Mouse (Mus musculus) lung, postnatal 0 days (tissue): ENCODE measurements around the gene Rcor1.

Experiments
- CTCF ChIP-seq: IDR thresholded peaks from 2 replicates; pipeline ENCODE4 v1.5.1; 2016; ENCODE audit warnings: antibody characterized with exemption, mild to moderate bottlenecking
- EP300 ChIP-seq: IDR thresholded peaks from 2 replicates; pipeline ENCODE4 v1.6.1; 2016; ENCODE audit warnings: antibody characterized with exemption, mild to moderate bottlenecking, control low read depth

GRCm38 (mm10) chr12:111114593-111114992, 75.4 kb downstream of the Rcor1 start:
- TF ChIP-seq CTCF (no peak), EP300 (no peak)
